Mouse (Mus musculus) Patski (cell line): ENCODE measurements around the gene Serpinb8. TPM values are rescaled to one million over a fixed set of nuclear protein-coding genes. Genes with fewer than 3 reads are reported as not detected.

Experiments
- ATAC-seq: fragments of 100-300 bp; one replicate; pipeline ENCODE4 v1.8.0; 2021
- CTCF ChIA-PET: fragments of 350-600 bp; sonication (Branson Sonifier 250); formaldehyde crosslinking; loops from one replicate; lab custom pipeline; 2022; ENCODE audit warnings: inconsistent platforms; lab: Charles Lee
- POLR2A ChIA-PET: fragments of 350-600 bp; sonication (Branson Sonifier 250); formaldehyde crosslinking; loops from one replicate; lab custom pipeline; 2022; ENCODE audit warnings: antibody characterized with exemption, inconsistent platforms; lab: Charles Lee
- DNase-seq: peaks from one replicate; pipeline ENCODE4 v3.0.0-alpha.2; 2011; ENCODE audit warnings: low read depth, low spot score
- H3K27me3 ChIP-seq: fragments of 371-371 bp; one replicate; pipeline ENCODE4 v1.5.1; 2021
- CTCF ChIP-seq: fragments of 100-300 bp; IDR thresholded peaks from one replicate; pipeline ENCODE4 v1.5.1; 2021
- in situ Hi-C: fragments of 300-500 bp; cut with MboI; formaldehyde crosslinking; loops from 3 replicates; pipeline ENCODE4 v1.11.1; 2018; ENCODE audit warnings: low pct_unique_long_range_greater_than_20kb, mixed read lengths
- polyA plus RNA-seq: library from polyadenylated mRNA; unstranded; gene quantifications from one replicate; pipeline ENCODE4 v1.2.3, GENCODE M21; 2021

Serpinb8 gene
- polyA plus RNA-seq = 37.6 TPM

DNA sequence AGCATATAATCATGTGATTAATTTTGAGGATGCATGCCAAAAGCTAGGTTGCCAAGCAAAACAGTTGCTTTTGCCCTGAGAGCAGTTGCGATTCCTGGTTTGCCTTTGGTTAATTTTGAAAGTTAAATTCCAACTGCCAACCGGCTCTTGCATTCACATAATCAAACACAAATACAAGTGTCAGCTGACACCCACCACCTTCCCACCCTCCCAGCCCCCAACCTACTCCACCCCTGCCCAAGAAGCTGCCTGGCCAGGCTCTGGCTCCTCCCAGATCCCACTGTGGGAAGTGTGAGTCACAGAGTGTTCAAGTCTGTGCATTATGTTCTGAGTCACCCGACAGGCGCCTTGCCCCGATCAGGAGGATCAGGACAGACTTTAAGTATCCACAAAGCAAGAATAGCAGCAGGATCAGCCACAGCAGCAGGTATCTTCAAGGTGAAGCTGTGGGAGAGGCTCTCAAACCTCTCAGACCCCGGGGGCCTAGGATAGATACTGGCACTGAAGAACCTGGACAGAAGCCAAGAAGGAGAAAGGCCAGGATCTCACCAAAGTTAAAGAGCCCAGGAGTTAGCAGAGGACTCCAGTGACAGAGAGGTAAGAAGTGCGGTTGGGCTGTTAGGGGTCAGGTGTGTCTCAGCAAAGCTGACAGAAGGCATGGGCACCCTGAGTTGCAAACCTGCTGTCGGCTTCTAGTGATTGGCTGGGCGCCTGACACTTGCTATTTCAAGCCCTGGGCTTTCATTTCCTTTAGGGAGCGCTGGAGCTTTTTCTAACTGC is at the start of gene Serpinb8:
Gene Serpinb8, plus strand, starts transcription at position 316 of the 780 bp plus-strand sequence.
- CTCF ChIA-PET = interaction anchor here (1.0 to 2.8 kb wide), 3 partner anchors 8 to 68 kb away, joined by 3 to 10 read pairs (median 7); no protein-coding TSS in a partner anchor
- ATAC-seq (peak; percentile 99), DNase-seq (peak; percentile 72)
- no peaks in the 10 kb centered on the region for H3K27me3 ChIP-seq
- POLR2A ChIA-PET = no interaction called here
- in situ Hi-C loops = loop anchor here (10.0 kb wide), 1 partner anchor 105 kb away; no protein-coding TSS in a partner anchor
- TF ChIP-seq CTCF = no peak

DNA sequence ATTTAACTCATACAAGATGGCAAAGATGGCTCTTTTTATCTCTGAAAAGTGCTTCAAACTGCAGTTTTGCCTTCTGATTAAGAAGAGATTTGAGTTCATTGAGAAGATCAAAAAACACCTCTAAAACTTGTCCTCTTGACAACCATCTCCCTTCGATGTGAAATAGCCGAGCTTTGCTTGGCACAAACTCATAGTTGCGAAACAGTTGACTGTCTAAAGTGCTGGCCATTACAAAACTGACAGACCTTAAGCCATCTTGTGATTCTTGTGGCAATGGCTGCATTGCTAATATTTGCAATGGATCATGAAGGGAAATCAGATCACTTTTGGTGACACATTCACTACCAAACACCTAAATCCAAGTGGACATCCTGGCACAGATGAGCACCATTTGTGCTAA is 30.3 kb upstream of the Serpinb8 start:
- DNase-seq = no peak

DNA sequence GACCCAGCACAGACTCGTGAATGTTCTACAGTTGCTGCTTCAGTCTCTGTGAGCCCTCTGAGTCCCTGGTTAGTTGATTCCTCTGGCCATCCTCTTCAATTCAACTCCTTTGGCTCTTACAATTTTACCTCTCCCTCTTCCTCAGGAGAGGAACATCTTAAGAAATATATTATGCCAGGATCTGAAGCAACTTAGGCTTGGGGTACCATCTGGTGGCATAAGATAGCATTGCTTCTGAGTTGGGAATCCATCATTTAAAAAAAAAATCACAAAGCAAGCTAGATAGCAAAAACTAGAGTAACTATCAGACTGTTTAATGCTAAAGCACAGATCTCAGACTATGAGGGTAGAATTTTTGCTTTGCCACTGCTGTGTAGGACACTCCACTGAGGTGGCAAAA is 27.7 kb upstream of the Serpinb8 start:
- H3K27me3 ChIP-seq = peaks cover 14% of the 10 kb centered on the region
- TF ChIP-seq CTCF = peak; percentile 45
- CTCF ChIA-PET = interaction anchor here (0.8 to 1.0 kb wide), 3 partner anchors 23 to 79 kb away, joined by 3 read pairs; no protein-coding TSS in a partner anchor
- in situ Hi-C loops = no loop called here
- ATAC-seq = peak; percentile 44
- POLR2A ChIA-PET = no interaction called here
- no peak for DNase-seq

More for the DNA sequence above, 30.3 kb upstream of the Serpinb8 start:
- peaks cover 14% of the 10 kb centered on the region for H3K27me3 ChIP-seq
- in situ Hi-C loops = loop anchor here (10.0 kb wide), 1 partner anchor 315 kb away; no protein-coding TSS in a partner anchor
- ATAC-seq = no peak
- ChIA-PET POLR2A (no interaction called here), CTCF (interaction anchor here (1.2 kb wide), 1 partner anchor 11 kb away, joined by 3 read pairs; no protein-coding TSS in a partner anchor)
- TF ChIP-seq CTCF = no peak

DNA sequence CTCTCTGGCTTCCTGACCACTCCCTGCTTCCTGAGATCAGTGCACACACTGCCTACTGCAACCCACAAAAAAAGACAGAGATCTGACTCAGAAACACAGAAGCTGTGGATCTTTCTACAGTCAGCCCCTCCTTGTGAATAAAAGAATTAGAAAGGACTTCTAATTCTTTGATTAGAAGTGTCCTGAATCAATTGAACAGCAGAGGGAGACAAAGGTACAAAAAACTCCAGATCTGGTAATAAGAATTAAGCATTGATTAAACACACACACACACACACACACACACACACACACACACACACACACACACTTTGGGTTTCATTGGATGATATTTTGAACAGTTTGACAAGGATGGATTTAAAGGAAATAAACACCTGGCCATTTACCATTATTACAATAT is 24.2 kb upstream of the Serpinb8 start:
- in situ Hi-C loops = no loop called here
- no peak for ATAC-seq
- no peak for DNase-seq

DNA sequence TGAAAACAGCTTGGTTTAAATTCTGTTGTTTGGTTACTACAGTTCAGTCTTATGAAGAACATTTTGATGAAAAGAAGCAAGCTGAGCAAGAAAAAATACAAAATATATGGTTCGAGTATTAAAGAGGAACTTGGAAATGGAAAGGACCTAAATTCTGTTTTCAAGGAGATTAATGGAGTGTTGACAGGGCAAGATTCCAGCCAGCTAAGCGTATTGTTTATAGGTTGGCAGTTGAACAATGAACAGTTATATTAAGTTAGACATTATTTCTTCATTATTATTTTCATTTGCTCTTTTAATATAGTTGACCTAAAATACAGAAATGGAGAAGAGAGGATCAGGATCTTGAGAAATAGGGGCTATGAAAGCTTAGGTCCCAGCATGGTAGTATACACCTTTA is 13.7 kb upstream of the Serpinb8 start:
- no peak for TF ChIP-seq CTCF
- in situ Hi-C loops = no loop called here
- DNase-seq = no peak
- no peak for ATAC-seq
- ChIA-PET POLR2A (no interaction called here), CTCF (interaction anchor here (0.8 to 1.1 kb wide), 3 partner anchors 9 to 36 kb away, joined by 3 read pairs; no protein-coding TSS in a partner anchor)
- peaks cover 4% of the 10 kb centered on the region for H3K27me3 ChIP-seq

More for the DNA sequence above, 24.2 kb upstream of the Serpinb8 start:
- peak; percentile 41 for TF ChIP-seq CTCF
- POLR2A ChIA-PET = no interaction called here
- CTCF ChIA-PET = interaction anchor here (0.8 to 2.1 kb wide), 4 partner anchors 23 to 78 kb away, joined by 4 to 12 read pairs (median 6); partner anchors contain the start of gene Serpinb8
- H3K27me3 ChIP-seq = no peaks in the 10 kb centered on the region

DNA sequence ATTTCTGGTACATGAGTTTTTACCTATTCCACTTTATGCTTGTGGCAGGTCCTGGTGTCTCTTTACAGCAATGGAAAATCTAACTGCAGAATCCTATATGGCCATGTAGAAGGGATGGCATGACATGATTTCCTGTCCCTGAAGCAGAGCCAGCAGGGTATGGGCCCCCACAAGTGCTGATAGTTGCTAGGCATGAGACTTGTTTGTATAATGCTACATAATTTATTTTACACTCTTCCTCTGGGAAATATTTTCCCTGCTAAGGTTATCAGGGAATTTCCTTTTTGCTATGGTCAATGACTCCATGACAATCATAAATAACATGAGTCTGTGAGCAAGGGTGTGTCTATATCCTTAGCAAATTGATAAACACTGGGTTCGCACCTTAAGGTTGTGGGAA is 12.3 kb upstream of the Serpinb8 start:
- POLR2A ChIA-PET = no interaction called here
- in situ Hi-C loops = no loop called here
- TF ChIP-seq CTCF = no peak
- ATAC-seq (no peak), DNase-seq (no peak)
- H3K27me3 ChIP-seq = peaks cover 4% of the 10 kb centered on the region
- CTCF ChIA-PET = no interaction called here

DNA sequence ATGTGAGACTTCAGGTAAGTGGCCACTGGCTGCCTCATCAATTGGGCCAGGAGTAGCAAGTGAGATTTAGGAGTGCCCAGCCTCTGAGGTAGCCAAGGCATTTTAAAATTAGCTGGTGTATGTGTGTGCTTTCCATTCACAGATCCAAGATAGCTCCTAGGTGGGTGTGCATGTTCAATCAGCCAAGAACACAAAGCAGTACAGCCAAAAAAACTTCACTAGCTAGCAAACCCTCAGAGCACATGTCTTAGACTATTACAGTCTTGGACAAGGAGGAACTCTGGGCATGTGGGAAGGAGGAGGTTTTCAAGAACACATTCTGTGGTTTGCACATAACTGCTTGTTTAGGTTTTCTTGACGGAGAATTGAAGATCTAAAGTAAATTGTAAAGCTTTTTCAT is 8.6 kb upstream of the Serpinb8 start:
- in situ Hi-C loops = no loop called here
- ATAC-seq (no peak), DNase-seq (no peak)
- no peaks in the 10 kb centered on the region for H3K27me3 ChIP-seq
- CTCF ChIA-PET = interaction anchor here (1.3 kb wide), 1 partner anchor 12 kb away, joined by 4 read pairs; no protein-coding TSS in a partner anchor
- POLR2A ChIA-PET = no interaction called here
- no peak for TF ChIP-seq CTCF

DNA sequence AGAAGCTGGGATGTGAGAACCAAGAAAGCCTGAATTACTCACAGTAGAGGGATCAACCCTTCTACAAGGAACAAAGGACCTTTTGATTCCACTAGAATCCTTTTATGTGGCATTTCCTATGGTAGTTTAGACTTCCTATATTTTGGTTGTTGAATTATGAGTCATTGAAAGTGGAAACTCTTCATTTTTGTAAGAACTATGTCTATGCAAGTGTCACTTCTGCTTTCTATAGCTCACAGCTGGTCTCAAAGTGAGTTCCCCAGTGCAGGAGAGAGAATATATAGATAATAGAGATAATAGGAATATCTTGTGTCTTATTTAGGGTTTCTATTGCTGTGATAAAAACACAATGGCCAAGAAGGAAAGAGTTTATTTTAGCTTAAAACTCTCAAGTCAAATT is 6.9 kb upstream of the Serpinb8 start:
- POLR2A ChIA-PET = no interaction called here
- DNase-seq (no peak), ATAC-seq (no peak)
- in situ Hi-C loops = no loop called here
- CTCF ChIA-PET = interaction anchor here (1.0 kb wide), 2 partner anchors 280 to 857 kb away, joined by 3 read pairs; no protein-coding TSS in a partner anchor
- H3K27me3 ChIP-seq = no peaks in the 10 kb centered on the region
- no peak for TF ChIP-seq CTCF

DNA sequence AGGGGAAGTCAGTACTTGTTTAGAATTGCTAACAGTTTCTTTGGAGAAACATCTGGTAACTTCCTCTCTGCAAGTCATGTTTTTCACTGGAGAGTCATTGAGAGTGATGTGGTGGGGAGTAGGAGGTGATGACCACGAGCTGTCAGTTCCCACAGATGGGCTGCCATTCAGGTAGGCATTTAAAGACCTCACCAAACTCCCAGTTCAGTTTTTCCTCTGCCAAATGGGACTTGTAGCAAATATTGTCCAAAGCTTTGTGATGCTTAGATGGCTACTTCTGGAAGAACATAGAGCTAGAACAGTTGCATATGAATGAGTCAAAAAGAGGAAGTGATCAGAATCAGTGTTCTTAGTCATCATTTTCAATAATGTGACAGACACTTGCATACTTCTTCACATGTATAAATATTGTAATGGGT is 5.8 kb upstream of the Serpinb8 start:
- no peak for DNase-seq
- CTCF ChIA-PET = interaction anchor here (0.7 to 1.0 kb wide), 2 partner anchors 9 to 23 kb away, joined by 3 read pairs; no protein-coding TSS in a partner anchor
- no peak for ATAC-seq
- in situ Hi-C loops = no loop called here
- POLR2A ChIA-PET = no interaction called here
- H3K27me3 ChIP-seq = no peaks in the 10 kb centered on the region
- no peak for TF ChIP-seq CTCF

DNA sequence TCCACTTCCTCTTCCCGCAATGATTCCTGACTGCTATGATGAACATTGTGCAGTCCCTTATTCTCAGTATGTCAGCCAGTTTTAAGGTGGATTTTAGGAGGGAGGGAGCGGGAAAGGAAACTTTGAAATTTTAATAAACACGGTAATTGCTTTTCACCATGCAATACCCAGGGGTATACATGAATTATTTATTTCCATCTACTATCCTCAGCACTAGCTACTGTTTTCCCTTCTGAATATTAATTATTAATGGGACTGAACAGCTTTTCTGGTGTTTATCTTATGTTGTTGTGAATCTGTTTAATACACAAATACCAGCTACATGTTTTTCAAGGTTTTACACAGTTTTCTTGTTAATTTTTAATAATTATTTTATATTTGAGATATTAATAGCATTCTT is 4.9 kb upstream of the Serpinb8 start:
- ChIA-PET POLR2A (no interaction called here), CTCF (interaction anchor here (1.0 kb wide), 3 partner anchors 8 to 22 kb away, joined by 3 read pairs; no protein-coding TSS in a partner anchor)
- in situ Hi-C loops = no loop called here
- TF ChIP-seq CTCF = no peak
- DNase-seq (no peak), ATAC-seq (no peak)
- no peaks in the 10 kb centered on the region for H3K27me3 ChIP-seq

DNA sequence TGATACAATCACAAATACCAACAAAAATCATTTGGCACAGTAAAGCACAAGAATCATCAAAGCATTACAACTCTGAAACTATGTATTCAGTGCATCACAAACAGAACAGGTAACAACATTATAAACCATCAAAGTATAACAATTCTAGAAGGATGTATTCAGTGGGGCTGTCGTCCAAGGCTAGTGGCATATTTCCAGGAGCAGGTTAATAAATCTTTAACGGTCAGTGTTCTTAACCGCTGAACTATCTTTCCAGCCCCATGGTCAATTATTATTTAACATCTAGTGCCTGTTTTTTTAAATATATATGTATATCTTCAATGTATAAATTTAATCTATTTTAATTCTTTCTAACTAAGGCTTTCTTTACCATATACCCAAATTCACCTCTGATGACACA is 3.6 kb upstream of the Serpinb8 start:
- DNase-seq (no peak), ATAC-seq (no peak)
- CTCF ChIA-PET = interaction anchor here (1.0 to 1.3 kb wide), 2 partner anchors 13 to 55 kb away, joined by 3 read pairs; no protein-coding TSS in a partner anchor
- POLR2A ChIA-PET = no interaction called here
- no peak for TF ChIP-seq CTCF
- no peaks in the 10 kb centered on the region for H3K27me3 ChIP-seq
- in situ Hi-C loops = no loop called here
